Mouse (Mus musculus) MEL (cell line): ENCODE measurements around the gene Upp2. TPM values are rescaled to one million over a fixed set of nuclear protein-coding genes. Genes with fewer than 3 reads are reported as not detected.

Experiments used
- DNase-seq: peaks from one replicate; pipeline ENCODE4 v3.0.0; 2011; ENCODE audit warnings: low read depth, low spot score
- H3K27ac ChIP-seq: 2 replicates; pipeline ENCODE4 v1.5.1; 2012; ENCODE audit warnings: low read depth, mild to moderate bottlenecking, control low read depth, low read length, moderate library complexity; ENCODE audit not compliant: control insufficient read depth
- H3K27me3 ChIP-seq, 2 experiments: fragments of 150-350 bp in 1 of 2; sonication (generic) in 1 of 2; 2 replicates each; pipeline ENCODE4 v1.6.1; 2012; ENCODE audit warnings: low read length in 2 of 2, mild to moderate bottlenecking in 2 of 2, improper control_type of control experiment in 1 of 2, moderate library complexity in 1 of 2; ENCODE audit not compliant: insufficient read depth in 2 of 2, control insufficient read depth in 1 of 2
- H3K36me3 ChIP-seq, 2 experiments: 2 replicates each; pipeline ENCODE4 v1.6.1; 2012 to 2014; ENCODE audit warnings: low read length in 2 of 2, improper control_type of control experiment in 1 of 2, inconsistent platforms in 1 of 2, mild to moderate bottlenecking in 1 of 2; ENCODE audit not compliant: insufficient read depth in 2 of 2, control insufficient read depth in 1 of 2
- H3K4me1 ChIP-seq, 2 experiments: fragments of 150-350 bp in 1 of 2; sonication (generic) in 1 of 2; 2 replicates each; pipeline ENCODE4 v1.6.1; 2012; ENCODE audit warnings: low read length in 2 of 2, improper control_type of control experiment in 1 of 2, mild to moderate bottlenecking in 1 of 2; ENCODE audit not compliant: insufficient read depth in 2 of 2, control insufficient read depth in 1 of 2
- H3K4me3 ChIP-seq, 2 experiments: fragments of 150-350 bp in 1 of 2; sonication (generic) in 1 of 2; 2 replicates each; pipeline ENCODE4 v1.5.1; 2012; ENCODE audit warnings: low read depth in 2 of 2, low read length in 2 of 2, mild to moderate bottlenecking in 2 of 2, moderate library complexity in 2 of 2, control low read depth in 1 of 2, improper control_type of control experiment in 1 of 2; ENCODE audit not compliant: control insufficient read depth in 1 of 2, insufficient read depth in 1 of 2
- H3K79me2 ChIP-seq: 2 replicates; pipeline ENCODE4 v1.6.1; 2012; ENCODE audit warnings: mild to moderate bottlenecking, low read length, moderate library complexity; ENCODE audit not compliant: control insufficient read depth, poor library complexity, insufficient read depth
- H3K9ac ChIP-seq: 2 replicates; pipeline ENCODE4 v1.6.1; 2012; ENCODE audit warnings: low read depth, mild to moderate bottlenecking, control low read depth, low read length, moderate library complexity; ENCODE audit not compliant: control insufficient read depth, poor library complexity, severe bottlenecking
- H3K9me3 ChIP-seq: fragments of 150-350 bp; sonication (generic); replicated peaks from 2 replicates; pipeline ENCODE4 v1.6.1; 2012; ENCODE audit warnings: mild to moderate bottlenecking, low read length, improper control_type of control experiment, moderate library complexity; ENCODE audit not compliant: insufficient read depth
- BHLHE40 ChIP-seq: IDR thresholded peaks from 2 replicates; pipeline ENCODE4 v1.6.1; 2012; ENCODE audit warnings: low read depth, mild to moderate bottlenecking, inconsistent platforms, low read length, improper control_type of control experiment, borderline replicate concordance
- CHD2 ChIP-seq: IDR thresholded peaks from 2 replicates; pipeline ENCODE4 v1.6.1; 2011; ENCODE audit warnings: low read length, improper control_type of control experiment
- CTCF ChIP-seq, 3 experiments: IDR thresholded peaks in 2 of 3; conservative IDR thresholded peaks in 1 of 3; 2 replicates each; pipeline ENCODE4 v1.5.1; 2011 to 2012; ENCODE audit warnings: low read length in 3 of 3, low read depth in 2 of 3, mild to moderate bottlenecking in 2 of 3, improper control_type of control experiment in 1 of 3, inconsistent platforms in 1 of 3, mixed read lengths in 1 of 3, moderate library complexity in 1 of 3; ENCODE audit not compliant: control insufficient read depth in 1 of 3, insufficient read depth in 1 of 3, poor library complexity in 1 of 3, severe bottlenecking in 1 of 3
- E2F4 ChIP-seq: IDR thresholded peaks from 2 replicates; pipeline ENCODE4 v1.6.1; 2011; ENCODE audit warnings: low read depth, low read length, improper control_type of control experiment, borderline replicate concordance
- ELF1 ChIP-seq: IDR thresholded peaks from 2 replicates; pipeline ENCODE4 v1.6.1; 2014; ENCODE audit warnings: low read depth, mild to moderate bottlenecking, inconsistent platforms, low read length, improper control_type of control experiment, moderate library complexity
- ETS1 ChIP-seq: IDR thresholded peaks from 2 replicates; pipeline ENCODE4 v1.6.1; 2012; ENCODE audit warnings: low read depth, mild to moderate bottlenecking, inconsistent platforms, low read length, improper control_type of control experiment, moderate library complexity
- KAT2A ChIP-seq: conservative IDR thresholded peaks from 2 replicates; pipeline ENCODE4 v1.6.1; 2012; ENCODE audit warnings: low read depth, low read length, improper control_type of control experiment, inconsistent platforms
- MAFK ChIP-seq: IDR thresholded peaks from 2 replicates; pipeline ENCODE4 v1.6.1; 2011; ENCODE audit warnings: low read depth, mild to moderate bottlenecking, low read length, improper control_type of control experiment, borderline replicate concordance
- MAX ChIP-seq: IDR thresholded peaks from 2 replicates; pipeline ENCODE4 v1.6.1; 2011; ENCODE audit warnings: low read length, improper control_type of control experiment
- MEF2A ChIP-seq: IDR thresholded peaks from 2 replicates; pipeline ENCODE4 v1.6.1; 2014; ENCODE audit warnings: low read depth, mild to moderate bottlenecking, inconsistent platforms, low read length, improper control_type of control experiment; ENCODE audit not compliant: poor library complexity, insufficient replicate concordance, severe bottlenecking; ENCODE audit errors: extremely low read depth
- MXI1 ChIP-seq: IDR thresholded peaks from 2 replicates; pipeline ENCODE4 v1.6.1; 2011; ENCODE audit warnings: mild to moderate bottlenecking, low read depth, low read length, improper control_type of control experiment
- MYB ChIP-seq: IDR thresholded peaks from 2 replicates; pipeline ENCODE4 v1.6.1; 2011; ENCODE audit warnings: mild to moderate bottlenecking, low read depth, low read length, improper control_type of control experiment
- MYC ChIP-seq: IDR thresholded peaks from 2 replicates; pipeline ENCODE4 v1.6.1; 2011; ENCODE audit warnings: low read depth, mild to moderate bottlenecking, low read length, improper control_type of control experiment, moderate library complexity
- NELFE ChIP-seq: IDR thresholded peaks from 2 replicates; pipeline ENCODE4 v1.6.1; 2011; ENCODE audit warnings: low read depth, low read length, improper control_type of control experiment
- NRF1 ChIP-seq: IDR thresholded peaks from 2 replicates; pipeline ENCODE4 v1.6.1; 2014; ENCODE audit warnings: low read depth, mild to moderate bottlenecking, inconsistent platforms, low read length, improper control_type of control experiment, moderate library complexity; ENCODE audit not compliant: poor library complexity, insufficient read depth, severe bottlenecking
- POLR2AphosphoS2 ChIP-seq: IDR thresholded peaks from 2 replicates; pipeline ENCODE4 v1.6.1; 2011; ENCODE audit warnings: low read length, improper control_type of control experiment
- SIN3A ChIP-seq: IDR thresholded peaks from 2 replicates; pipeline ENCODE4 v1.6.1; 2012; ENCODE audit warnings: low read length, improper control_type of control experiment, inconsistent platforms
- TBP ChIP-seq: IDR thresholded peaks from 2 replicates; pipeline ENCODE4 v1.8.0; 2011; ENCODE audit warnings: low read depth, low read length, improper control_type of control experiment
- TCF12 ChIP-seq: IDR thresholded peaks from 2 replicates; pipeline ENCODE4 v1.6.1; 2014; ENCODE audit warnings: low read depth, mild to moderate bottlenecking, inconsistent platforms, low read length, improper control_type of control experiment, moderate library complexity
- USF2 ChIP-seq, 2 experiments: IDR thresholded peaks; 2 replicates each; pipeline ENCODE4 v1.6.1; 2011 to 2012; ENCODE audit warnings: improper control_type of control experiment in 2 of 2, low read length in 2 of 2, borderline replicate concordance in 1 of 2, inconsistent platforms in 1 of 2, low read depth in 1 of 2, mild to moderate bottlenecking in 1 of 2; ENCODE audit not compliant: insufficient read depth in 1 of 2
- ZC3H11A ChIP-seq: IDR thresholded peaks from 2 replicates; pipeline ENCODE4 v1.6.1; 2012; ENCODE audit warnings: low read depth, mild to moderate bottlenecking, inconsistent platforms, low read length, improper control_type of control experiment
- polyA plus RNA-seq, 2 experiments: library from polyadenylated mRNA; stranded (reverse) in 1 of 2; unstranded in 1 of 2; fragments of >175 nt in 1 of 2; fragments of >200 nt in 1 of 2; gene quantifications; 2 replicates each; pipeline versions ENCODE4 v1.2.1 to v1.2.4; 2012; ENCODE audit warnings: low replicate concordance in 2 of 2, low read depth in 1 of 2; ENCODE audit not compliant: insufficient read length in 2 of 2, insufficient read depth in 1 of 2, missing spikeins in 1 of 2
- total RNA-seq: library from RNA; depleted of rRNA; stranded (reverse); fragments of 300-350 nt; gene quantifications from 2 replicates; pipeline ENCODE4 v1.2.3, GENCODE M21; 2012

Gene Upp2
- total and polyA plus RNA-seq, 3 experiments, result not detected

DNA sequence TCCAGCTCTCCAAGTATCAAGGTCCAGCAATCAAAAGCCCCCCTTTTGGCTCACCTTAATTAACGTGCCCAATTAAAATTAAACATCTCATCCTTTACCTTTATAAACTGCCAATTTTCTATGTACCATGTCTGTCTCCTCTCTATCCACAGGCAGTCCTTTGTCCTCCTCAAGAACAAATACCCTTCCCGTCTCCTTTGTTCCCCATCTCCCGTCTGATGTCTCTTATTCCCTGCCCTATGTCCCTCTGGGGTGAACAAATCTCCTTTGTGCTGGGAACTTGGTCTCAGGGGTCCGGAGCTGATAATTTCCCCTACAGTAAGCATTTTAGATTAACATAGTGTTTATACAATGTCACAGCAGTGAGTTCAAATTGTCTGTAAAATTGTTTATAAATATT, 230.4 kb downstream of the Upp2 start:
- Histone ChIP-seq H3K9me3 (no peaks in the 10 kb centered on the region), H3K27me3 (no peaks in the 10 kb centered on the region), H3K36me3 (no peaks in the 10 kb centered on the region), H3K27ac (no peak overlapping the region), H3K9ac (no peak overlapping the region), H3K79me2 (no peaks in the 10 kb centered on the region), H3K4me1 (no peaks in the 10 kb centered on the region), H3K4me3 (no peak overlapping the region)
- TF ChIP-seq CHD2 (no peak), BHLHE40 (no peak)
- DNase-seq, result no peak

DNA sequence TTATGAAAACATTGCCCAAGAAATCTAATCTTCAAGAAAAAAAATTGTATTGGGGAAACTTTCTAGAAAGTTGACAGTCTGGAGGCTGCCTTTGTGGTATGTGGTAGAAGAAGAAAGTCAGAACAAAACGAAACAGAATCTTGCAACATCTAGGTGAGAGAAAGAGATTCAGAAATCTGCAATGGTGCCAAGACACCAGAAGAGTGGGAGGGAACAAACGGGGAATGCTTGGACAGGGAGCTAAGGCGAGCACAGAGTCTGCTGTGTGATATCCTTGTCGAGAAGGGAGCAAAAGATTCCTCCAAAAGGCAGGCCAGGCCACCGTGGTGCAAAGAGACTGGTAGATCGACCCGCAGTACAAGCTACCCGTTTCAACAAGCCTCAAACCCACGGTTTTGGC, 232.0 kb downstream of the Upp2 start:
- no peak overlapping the region for H3K4me3 ChIP-seq
- DNase-seq, result no peak
- no peak for TF ChIP-seq MYC
- no peak for TF ChIP-seq E2F4
- TF ChIP-seq ETS1, result no peak
- no peak for TF ChIP-seq TCF12
- no peak for TF ChIP-seq POLR2AphosphoS2
- TF ChIP-seq NRF1, result no peak
- no peak for TF ChIP-seq SIN3A
- TF ChIP-seq ZC3H11A, result no peak
- TF ChIP-seq BHLHE40, result no peak
- no peak overlapping the region for H3K27ac ChIP-seq
- no peaks in the 10 kb centered on the region for H3K36me3 ChIP-seq
- no peaks in the 10 kb centered on the region for H3K4me1 ChIP-seq
- no peaks in the 10 kb centered on the region for H3K79me2 ChIP-seq
- H3K27me3 ChIP-seq, result no peaks in the 10 kb centered on the region
- H3K9ac ChIP-seq, result no peak overlapping the region
- H3K9me3 ChIP-seq, result no peaks in the 10 kb centered on the region

DNA sequence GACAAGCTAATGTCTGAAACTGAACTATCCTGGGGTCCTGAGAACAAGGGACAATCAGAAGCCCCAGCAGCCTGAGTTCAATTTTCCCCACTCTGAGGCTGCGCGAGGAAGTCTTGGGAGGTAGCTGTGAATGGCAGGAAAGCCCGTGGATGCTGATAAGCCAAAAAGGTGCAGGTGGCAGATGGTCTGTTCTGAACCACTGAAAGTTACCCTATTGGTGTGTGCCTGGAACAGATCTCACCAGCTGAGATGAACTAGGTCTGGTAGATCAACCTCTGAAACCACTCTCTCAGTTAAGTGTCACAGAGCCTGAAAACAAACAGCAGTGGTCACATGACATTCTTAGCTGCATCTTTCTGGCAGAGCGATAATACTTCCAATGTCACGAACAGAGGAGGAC, 232.5 kb downstream of the Upp2 start:
- Histone ChIP-seq H3K9ac (no peak overlapping the region), H3K27ac (no peak overlapping the region), H3K27me3 (no peaks in the 10 kb centered on the region), H3K79me2 (no peaks in the 10 kb centered on the region), H3K36me3 (no peaks in the 10 kb centered on the region), H3K4me1 (no peaks in the 10 kb centered on the region), H3K4me3 (no peak overlapping the region), H3K9me3 (no peaks in the 10 kb centered on the region)
- TF ChIP-seq MAFK (no peak), POLR2AphosphoS2 (no peak), ELF1 (no peak), NRF1 (no peak), TBP (no peak), MXI1 (no peak), SIN3A (no peak), MYB (no peak), MAX (no peak), ETS1 (no peak), MEF2A (no peak), KAT2A (no peak), USF2 (IDR thresholded peaks at IDR 0.05; ENCODE audit: borderline replicate concordance in 1 of 2, insufficient read depth in 1 of 2, low read depth in 1 of 2, low read length in 2 of 2) (no peak), NELFE (no peak), CTCF (IDR thresholded peaks at IDR 0.05 in 2 of 3, conservative IDR thresholded peaks at IDR 0.05 in 1 of 3; ENCODE audit: control insufficient read depth in 1 of 3, insufficient read depth in 1 of 3, low read depth in 2 of 3, low read length in 3 of 3, poor library complexity in 1 of 3, severe bottlenecking in 1 of 3) (no peak)
- no peak for DNase-seq
